Mouse (Mus musculus) adipocyte (in vitro differentiated cells): ENCODE measurements at regions not wholly inside any gene's neighbourhood (a gene's known extent, or its start where the extent isn't known, plus 50 kb on each side); places are given as distances from the start of the nearest gene placed in this dataset.

Source experiments
- DNase-seq: peaks from one replicate; pipeline ENCODE4 v3.0.0-alpha.2; 2016; ENCODE audit warnings: low spot score

GRCm38 (mm10) chr19:34421171-34421570, 53.8 kb downstream of the Ch25h start:
- no peak for DNase-seq

GRCm38 (mm10) chr19:34420293-34420792, 54.6 kb downstream of the Ch25h start:
- no peak for DNase-seq

GRCm38 (mm10) chr19:34407176-34407575, 67.8 kb downstream of the Ch25h start:
- DNase-seq, result no peak

GRCm38 (mm10) chr19:34406710-34407109, 68.3 kb downstream of the Ch25h start:
- no peak for DNase-seq

- DNase-seq, result no peak
These were observed 78.7 kb downstream of the Ch25h start for GRCm38 (mm10) chr19:34396276-34396675.

GRCm38 (mm10) chr19:34389940-34390339, 85.0 kb downstream of the Ch25h start:
- DNase-seq, result no peak

GRCm38 (mm10) chr19:34382551-34382950, 92.1 kb downstream of the Fas start:
- peak; percentile 53 for DNase-seq
